Mouse (Mus musculus) heart, postnatal 0 days (tissue): ENCODE data around the gene Dner.

ENCODE experiments used
- CTCF ChIP-seq: IDR thresholded peaks from 2 replicates; pipeline ENCODE4 v1.5.1; 2016; ENCODE audit warnings: antibody characterized with exemption, control low read depth, low read depth
- EP300 ChIP-seq: IDR thresholded peaks from 2 replicates; pipeline ENCODE4 v1.6.1; 2016; ENCODE audit warnings: antibody characterized with exemption, low read depth

- TF ChIP-seq CTCF, result no peak
- TF ChIP-seq EP300, result no peak
Observed at GRCm38 (mm10) chr1:84646781-84647180, 49.2 kb downstream of the Dner start.
